Mouse (Mus musculus) C2C12 (cell line): Measurements from ENCODE around the gene Trp63.

Experiments used
- CEBPB ChIP-seq: IDR thresholded peaks from one replicate; pipeline ENCODE4 v1.6.1; 2011; ENCODE audit warnings: low read depth, mild to moderate bottlenecking, control low read depth, moderate library complexity
- CTCF ChIP-seq: IDR thresholded peaks from one replicate; pipeline ENCODE4 v1.5.1; 2011; ENCODE audit not compliant: control insufficient read depth, insufficient read depth, insufficient read length
- FOSL1 ChIP-seq: IDR thresholded peaks from one replicate; pipeline ENCODE4 v1.8.0; 2011; ENCODE audit warnings: mild to moderate bottlenecking, low read length; ENCODE audit not compliant: poor library complexity, insufficient read depth, severe bottlenecking
- MAX ChIP-seq: IDR thresholded peaks from one replicate; pipeline ENCODE4 v1.6.1; 2011; ENCODE audit warnings: mild to moderate bottlenecking, control low read depth

DNA sequence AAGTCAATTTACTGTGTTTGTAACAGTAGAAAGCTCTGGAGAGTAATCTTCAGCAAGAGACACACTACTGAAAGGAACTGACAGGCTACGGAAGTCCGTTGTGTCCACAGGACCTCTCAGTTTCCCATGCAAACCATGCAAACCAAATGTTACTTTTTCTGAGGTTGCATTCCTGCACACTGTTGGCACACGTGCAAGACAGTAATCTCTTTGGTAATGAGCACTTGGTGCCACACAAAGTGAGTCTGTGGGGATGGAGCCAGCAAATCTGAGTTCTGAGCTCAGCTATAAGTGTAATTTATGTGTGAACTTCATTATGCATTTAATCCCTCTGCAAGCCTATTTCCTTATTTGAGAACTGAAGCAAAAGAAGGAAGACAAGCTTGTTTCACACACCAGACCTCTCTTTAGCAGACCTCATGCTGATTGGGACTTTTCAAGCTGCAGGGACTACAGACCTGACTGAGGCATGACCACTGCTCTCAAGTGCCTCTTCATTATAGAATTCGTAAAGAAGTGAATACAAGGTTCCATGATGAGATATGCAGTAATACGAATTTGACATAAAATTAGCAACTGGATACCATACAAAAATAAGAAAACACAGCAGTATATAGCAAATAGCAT is 109.2 kb downstream of the Trp63 start:
- TF ChIP-seq CTCF (no peak), FOSL1 (no peak), CEBPB (no peak), MAX (no peak)
